Mouse (Mus musculus): ENCODE results near the gene Ccdc81.

- TF ChIP-seq CTCF (IDR thresholded peaks at IDR 0.05; ENCODE audit: low read depth, low read length): no peak
- no peak for TF ChIP-seq TAL1 (conservative IDR thresholded peaks at IDR 0.05; ENCODE audit: low read depth, low read length)
- no peak for TF ChIP-seq GATA2 (IDR thresholded peaks at IDR 0.05; ENCODE audit: borderline replicate concordance, low read depth, low read length)
- no peak for TF ChIP-seq POLR2AphosphoS5 (IDR thresholded peaks at IDR 0.05; ENCODE audit: insufficient replicate concordance, low read depth, low read length)
- no peak for TF ChIP-seq GATA1 (IDR thresholded peaks at IDR 0.05; ENCODE audit: borderline replicate concordance, low read length)
These were observed 11.6 kb downstream of the Ccdc81 start for GRCm38 (mm10) chr7:89891856-89892255.
